Mouse (Mus musculus): ENCODE results near the gene Scly.

Scly gene

DNA sequence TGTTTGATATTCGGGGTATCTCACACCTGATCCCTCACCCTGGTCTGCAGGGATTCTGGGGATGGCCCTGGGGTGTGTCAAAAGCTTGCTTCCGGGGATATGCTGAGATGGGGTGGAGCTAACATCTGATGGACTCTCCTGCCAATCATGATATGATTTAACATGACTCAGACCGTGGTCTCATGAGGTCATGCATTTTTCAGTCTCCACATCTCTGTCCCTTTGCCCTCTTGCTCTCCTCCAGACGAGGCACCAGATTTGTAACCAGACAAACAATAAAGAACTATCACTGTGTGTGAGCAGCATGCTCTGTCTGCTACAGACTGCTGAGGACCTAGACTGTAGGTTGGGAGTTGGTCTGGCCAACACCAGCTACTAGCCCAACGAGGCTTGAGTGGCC is 64.0 kb downstream of the Scly start:
- no peak for DNase-seq (ENCODE audit: low spot score in 2 of 2)

GRCm38 (mm10) chr1:91364822-91365644 is 66.9 kb downstream of the Scly start:
- DNase-seq (ENCODE audit: low spot score in 2 of 2), result no peak

GRCm38 (mm10) chr1:91365816-91366214 is 67.7 kb downstream of the Scly start:
- DNase-seq (ENCODE audit: low spot score in 2 of 2), result no peak

DNA sequence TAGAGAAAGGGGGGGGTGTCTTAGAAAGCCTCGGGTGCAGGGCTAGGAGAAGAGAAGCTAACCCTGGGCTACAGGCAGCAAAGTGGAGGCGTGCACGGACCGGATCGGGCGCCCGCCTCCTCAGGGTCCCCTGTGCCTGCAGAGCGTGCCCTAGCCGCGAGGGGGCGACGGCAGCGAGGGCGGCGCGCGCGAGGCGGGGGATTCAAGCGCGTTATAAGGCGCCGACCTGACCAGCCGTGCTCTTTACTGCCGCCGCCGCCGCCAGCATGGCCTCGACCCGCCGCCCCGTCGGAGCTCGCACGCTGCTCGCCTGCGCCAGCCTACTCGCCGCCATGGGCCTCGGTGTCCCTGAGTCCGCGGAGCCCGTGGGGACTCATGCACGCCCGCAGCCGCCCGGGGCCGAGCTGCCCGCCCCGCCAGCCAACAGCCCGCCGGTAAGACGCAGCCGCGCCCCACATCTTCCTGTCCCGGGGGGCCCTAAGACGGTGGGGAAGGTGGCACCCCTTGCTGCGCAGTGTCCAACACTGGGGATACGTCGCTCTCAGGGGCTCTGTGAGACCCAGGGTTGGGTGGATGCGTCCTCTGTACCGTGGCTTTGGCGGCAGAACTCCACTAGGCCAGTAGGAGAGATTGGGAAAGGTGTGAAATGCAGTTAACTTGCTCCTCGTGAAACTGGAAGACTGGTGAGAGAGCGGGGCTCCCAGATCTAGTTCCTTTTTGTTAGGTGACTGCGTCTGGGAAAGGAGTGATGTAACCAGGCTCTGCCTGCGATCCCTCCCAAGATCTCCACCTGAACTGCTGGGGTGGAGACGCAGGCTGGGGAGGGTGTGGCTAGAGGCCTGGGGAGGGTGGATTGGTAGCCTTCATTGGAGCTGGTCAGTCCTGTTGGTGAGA is 68.3 kb downstream of the Scly start, which contains the start of gene Erfe:
Gene Erfe (plus strand): TSS at position 216 of the 894 bp plus-strand sequence.
- peak; percentile 66 to 70 for DNase-seq (ENCODE audit: low spot score in 2 of 2)

- DNase-seq (ENCODE audit: low spot score in 2 of 2), result no peak
Measured at GRCm38 (mm10) chr1:91367295-91367694, 69.2 kb downstream of the Scly start.

GRCm38 (mm10) chr1:91369408-91369807 is 71.3 kb downstream of the Scly start:
- no peak for DNase-seq (ENCODE audit: low spot score in 2 of 2)

- DNase-seq (ENCODE audit: low spot score in 2 of 2), result no peak
Measured at GRCm38 (mm10) chr1:91370055-91370454, 71.9 kb downstream of the Scly start.
